Mouse (Mus musculus): ENCODE measurements around the gene Bax. TPM values are rescaled to one million over a fixed set of nuclear protein-coding genes. Genes with fewer than 3 reads are reported as not detected.
A peak's percentile ranks its signal among the peaks of the same experiment; 100 is the strongest.

Bax gene
- total and polyA plus RNA-seq, 3 experiments: 21.9 to 47.2 (median 25.9) TPM

DNA sequence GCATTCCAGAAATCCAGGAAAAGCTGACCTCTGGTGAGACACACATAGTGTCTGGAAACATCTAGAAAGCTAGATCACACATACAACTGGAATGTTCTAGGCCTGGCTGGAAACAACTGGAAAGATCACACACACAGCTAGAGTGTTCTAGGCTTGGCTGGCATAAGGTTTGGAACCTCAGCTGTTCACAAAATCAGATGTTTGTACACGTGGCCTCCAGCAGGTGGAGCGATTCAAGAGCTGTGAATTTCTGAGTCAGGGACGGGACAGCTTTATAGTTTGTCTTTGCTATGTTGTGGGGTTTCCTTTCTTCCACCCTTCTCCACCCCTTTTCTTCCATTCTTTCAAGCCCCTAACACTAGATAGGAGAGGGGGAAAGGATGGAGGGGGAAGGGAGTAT is 10.3 kb upstream of the Bax start:
- peak overlapping the region; percentile 12; the same call in 1 of the 2 replicates for H3K27ac ChIP-seq
- intact Hi-C loops (cut with DNase I): loop anchor here (1.0 to 2.0 kb wide), 2 partner anchors 46 to 84 kb away; no protein-coding TSS in a partner anchor

DNA sequence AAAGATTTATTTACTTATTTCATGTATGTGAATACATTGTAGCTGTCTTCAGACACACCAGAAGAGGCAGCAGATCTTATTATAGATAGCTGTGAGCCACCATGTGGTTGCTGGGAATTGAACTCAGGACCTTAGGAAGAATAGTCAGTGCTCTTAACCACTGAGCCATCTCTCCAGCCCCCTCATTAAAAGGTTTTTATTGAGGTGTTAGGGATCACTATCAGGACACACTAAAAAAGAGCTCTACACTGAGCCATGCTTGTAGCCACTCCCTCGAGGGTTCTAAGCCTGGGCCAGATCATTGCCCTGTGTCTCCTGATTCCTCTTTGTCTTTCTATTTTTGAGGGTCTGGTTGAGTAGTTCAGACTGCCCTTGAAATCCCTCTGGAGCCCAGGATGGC is 9.8 kb upstream of the Bax start:
- no peak for TF ChIP-seq EP300 (IDR thresholded peaks at IDR 0.05; ENCODE audit: insufficient read depth, low read depth, low read length)
- no peak for TF ChIP-seq CTCF (IDR thresholded peaks at IDR 0.05)
- TF ChIP-seq POLR2A (IDR thresholded peaks at IDR 0.05; ENCODE audit: insufficient read depth, low read depth, low read length): no peak
- H3K9ac ChIP-seq (ENCODE audit: low read depth, low read length): no peak overlapping the region
- no peaks in the 10 kb centered on the region for H3K4me1 ChIP-seq (ENCODE audit: control insufficient read depth, insufficient read depth, low read length)
- H3K27ac ChIP-seq: peak overlapping the region; percentile 12; the same call in 1 of the 2 replicates
- H3K27me3 ChIP-seq (ENCODE audit: control insufficient read depth, insufficient read depth, low read length): no peaks in the 10 kb centered on the region
- no peak for DNase-seq
- no peaks in the 10 kb centered on the region for H3K79me2 ChIP-seq (replicated peaks; ENCODE audit: control insufficient read depth, insufficient read depth, low read length)
- 20% methylated on average over 1 of the region's 1 CpGs for WGBS
- intact Hi-C loops (cut with DNase I): loop anchor here (2.0 kb wide), 1 partner anchor 84 kb away; no protein-coding TSS in a partner anchor
- H3K4me3 ChIP-seq: no peak overlapping the region
- no peaks in the 10 kb centered on the region for H3K36me3 ChIP-seq (ENCODE audit: control insufficient read depth, insufficient read depth, low read length)

More for the DNA sequence above, 10.3 kb upstream of the Bax start:
- no peaks in the 10 kb centered on the region for H3K4me1 ChIP-seq (ENCODE audit: control insufficient read depth, insufficient read depth, low read length)
- H3K36me3 ChIP-seq (ENCODE audit: control insufficient read depth, insufficient read depth, low read length): no peaks in the 10 kb centered on the region
- peak in 1 of 2 experiments; percentile 64 for DNase-seq
- 0% methylated on average over 3 of the region's 3 CpGs for whole genome bisulfite sequencing
- no peaks in the 10 kb centered on the region for H3K79me2 ChIP-seq (replicated peaks; ENCODE audit: control insufficient read depth, insufficient read depth, low read length)
- H3K4me3 ChIP-seq: no peak overlapping the region
- no peaks in the 10 kb centered on the region for H3K27me3 ChIP-seq (ENCODE audit: control insufficient read depth, insufficient read depth, low read length)
- no peak overlapping the region for H3K9ac ChIP-seq (ENCODE audit: low read depth, low read length)
- TF ChIP-seq CTCF (IDR thresholded peaks at IDR 0.05): peak; percentile 85
- 0 out of 2 replicates have a peak, but pooled peaks have one; percentile 61 for TF ChIP-seq EP300 (IDR thresholded peaks at IDR 0.05; ENCODE audit: insufficient read depth, low read depth, low read length)
- TF ChIP-seq POLR2A (IDR thresholded peaks at IDR 0.05; ENCODE audit: insufficient read depth, low read depth, low read length): no peak

DNA sequence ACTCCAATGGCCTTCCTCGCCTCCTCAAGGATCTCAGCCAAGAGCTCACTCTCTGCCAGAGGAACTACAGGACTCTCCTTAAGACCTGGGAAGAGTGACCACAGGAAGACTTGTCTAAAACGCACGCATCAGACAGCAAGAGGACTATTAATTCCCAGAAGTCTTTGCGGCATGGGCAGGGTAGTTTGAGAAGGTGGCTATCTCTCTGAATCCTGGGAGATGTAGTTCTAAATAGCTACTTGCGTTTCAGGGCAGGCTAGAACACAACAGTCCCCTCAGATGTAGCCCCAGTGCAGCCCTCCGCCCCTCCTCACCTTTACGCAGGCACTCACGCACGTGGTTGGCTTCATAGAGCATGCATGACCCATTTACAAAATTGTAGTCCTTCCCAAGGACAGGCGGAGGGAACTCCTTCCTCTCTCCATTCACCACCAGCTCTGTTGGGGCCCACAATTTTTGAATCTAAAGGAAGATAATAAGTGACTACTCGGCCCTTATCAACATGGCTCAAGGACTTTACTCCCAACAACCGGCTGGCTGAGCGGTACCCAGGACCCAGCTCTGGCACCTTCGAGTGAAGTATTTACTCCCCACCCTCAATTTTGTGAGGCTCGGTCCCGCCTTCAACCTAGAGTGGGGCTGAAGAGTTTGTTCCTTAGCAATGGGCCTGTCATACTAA is 8.7 kb upstream of the Bax start:
- DNase-seq: no peak

DNA sequence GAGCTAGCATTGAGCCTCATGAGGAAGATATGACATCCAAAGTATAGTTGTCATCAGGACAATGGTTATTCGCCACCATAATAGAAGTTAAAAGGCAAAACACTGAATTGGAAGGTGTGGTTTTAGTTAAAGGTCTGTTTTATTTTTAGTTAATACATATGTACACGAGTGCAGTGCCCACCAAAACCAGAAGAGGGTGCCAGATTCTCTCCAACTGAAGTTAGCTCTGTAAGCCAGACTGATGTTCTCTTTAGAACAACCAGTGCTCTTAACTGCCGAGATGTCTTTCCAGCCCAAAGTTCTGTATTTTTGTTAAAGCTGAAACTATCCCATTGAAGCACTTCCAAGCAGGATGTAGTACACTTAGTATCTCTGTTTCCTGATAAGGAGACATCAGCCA is 4.2 kb upstream of the Bax start:
- DNase-seq: peak; percentile 70 to 79
- WGBS: 6% methylated on average over 3 of the region's 3 CpGs
- H3K36me3 ChIP-seq (ENCODE audit: control insufficient read depth, insufficient read depth, low read length): no peaks in the 10 kb centered on the region
- no peak overlapping the region for H3K27ac ChIP-seq
- no peaks in the 10 kb centered on the region for H3K27me3 ChIP-seq (ENCODE audit: control insufficient read depth, insufficient read depth, low read length)
- H3K4me3 ChIP-seq: no peak overlapping the region
- no peak for TF ChIP-seq POLR2A (IDR thresholded peaks at IDR 0.05; ENCODE audit: insufficient read depth, low read depth, low read length)
- peak; percentile 96 for TF ChIP-seq CTCF (IDR thresholded peaks at IDR 0.05)
- TF ChIP-seq EP300 (IDR thresholded peaks at IDR 0.05; ENCODE audit: insufficient read depth, low read depth, low read length): no peak
- intact Hi-C loops (cut with DNase I): no loop called here
- H3K9ac ChIP-seq (ENCODE audit: low read depth, low read length): no peak overlapping the region
- no peaks in the 10 kb centered on the region for H3K79me2 ChIP-seq (replicated peaks; ENCODE audit: control insufficient read depth, insufficient read depth, low read length)
- H3K4me1 ChIP-seq (ENCODE audit: control insufficient read depth, insufficient read depth, low read length): 0 out of 2 replicates have a peak, but pooled peaks cover 2% of the 10 kb centered on the region

More for the DNA sequence above, 8.7 kb upstream of the Bax start:
- Histone ChIP-seq H3K9ac (ENCODE audit: low read depth, low read length) (peak overlapping the region; percentile 42), H3K36me3 (ENCODE audit: control insufficient read depth, insufficient read depth, low read length) (no peaks in the 10 kb centered on the region), H3K27me3 (ENCODE audit: control insufficient read depth, insufficient read depth, low read length) (no peaks in the 10 kb centered on the region), H3K4me3 (peak overlapping the region; percentile 39; the same call in 1 of the 2 replicates), H3K4me1 (ENCODE audit: control insufficient read depth, insufficient read depth, low read length) (no peaks in the 10 kb centered on the region), H3K27ac (peak overlapping the region; percentile 51; the same call in 1 of the 2 replicates), H3K79me2 (replicated peaks; ENCODE audit: control insufficient read depth, insufficient read depth, low read length) (no peaks in the 10 kb centered on the region)
- TF ChIP-seq EP300 (IDR thresholded peaks at IDR 0.05; ENCODE audit: insufficient read depth, low read depth, low read length) (no peak), POLR2A (IDR thresholded peaks at IDR 0.05; ENCODE audit: insufficient read depth, low read depth, low read length) (0 out of 2 replicates have a peak, but pooled peaks have one; percentile 29)
- intact Hi-C loops (cut with DNase I): no loop called here
- WGBS: 67% methylated on average over 16 of the region's 16 CpGs

DNA sequence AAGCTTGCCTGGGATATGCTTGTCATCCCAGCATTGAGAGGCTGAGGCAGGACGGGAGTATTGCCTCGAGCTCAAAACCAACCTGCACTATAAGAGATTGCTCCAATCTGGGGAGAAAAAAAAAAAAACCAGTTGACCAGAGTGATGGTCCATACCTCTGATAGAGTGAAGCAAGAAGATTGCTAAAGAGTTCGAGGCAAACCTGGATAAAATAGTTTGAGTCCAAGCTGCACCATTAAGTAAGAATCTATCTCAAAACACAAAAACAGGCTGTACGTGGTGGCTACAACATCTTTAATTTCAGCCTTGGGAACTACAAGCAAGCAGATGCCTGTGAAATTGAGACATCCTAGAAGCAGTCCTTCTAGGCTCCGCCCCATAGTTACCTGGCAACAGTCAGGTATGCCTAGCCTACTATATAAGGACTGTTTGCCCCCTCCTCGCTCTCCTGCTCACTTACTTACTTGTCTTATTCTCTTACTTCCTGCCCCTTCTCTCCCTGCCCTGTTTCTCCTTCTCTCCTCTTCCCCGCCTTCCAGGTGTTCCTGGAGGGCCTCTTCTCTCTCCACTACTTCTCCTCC is 482 bp upstream of the Bax start:
- peak overlapping the region; percentile 92 for H3K4me3 ChIP-seq
- H3K9ac ChIP-seq (ENCODE audit: low read depth, low read length): peak overlapping the region; percentile 61; the same call in 1 of the 2 replicates
- H3K27me3 ChIP-seq (ENCODE audit: control insufficient read depth, insufficient read depth, low read length): no peaks in the 10 kb centered on the region
- TF ChIP-seq POLR2A (IDR thresholded peaks at IDR 0.05; ENCODE audit: insufficient read depth, low read depth, low read length) (no peak), CTCF (IDR thresholded peaks at IDR 0.05) (no peak), EP300 (IDR thresholded peaks at IDR 0.05; ENCODE audit: insufficient read depth, low read depth, low read length) (no peak)
- peak overlapping the region; percentile 86 for H3K27ac ChIP-seq
- no peaks in the 10 kb centered on the region for H3K36me3 ChIP-seq (ENCODE audit: control insufficient read depth, insufficient read depth, low read length)
- no peaks in the 10 kb centered on the region for H3K79me2 ChIP-seq (replicated peaks; ENCODE audit: control insufficient read depth, insufficient read depth, low read length)
- intact Hi-C loops (cut with DNase I): loop anchor here (10.0 kb wide), 1 partner anchor 338 kb away; no protein-coding TSS in a partner anchor
- DNase-seq: no peak
- H3K4me1 ChIP-seq (ENCODE audit: control insufficient read depth, insufficient read depth, low read length): 0 out of 2 replicates have a peak, but pooled peaks cover 3% of the 10 kb centered on the region
- WGBS: 44% methylated on average over 7 of the region's 7 CpGs

Data from heart, adult 2 months (tissue).